Mouse (Mus musculus): ENCODE measurements around the gene Fam219a. TPM values are rescaled to one million over a fixed set of nuclear protein-coding genes. Genes with fewer than 3 reads are reported as not detected.

Gene Fam219a
- polyA plus RNA-seq, 1 experiment from 2014 or later = 3.2 TPM

- ATAC-seq = no peak
- 17% methylated on average over 8 of the region's 8 CpGs for WGBS
- no peak overlapping the region for H3K4me2 ChIP-seq (replicated peaks; ENCODE audit: low read depth)
- H3K4me1 ChIP-seq (replicated peaks; ENCODE audit: control insufficient read depth, insufficient read depth, low read length) = no peaks in the 10 kb centered on the region
- no peak overlapping the region for H3K9ac ChIP-seq (ENCODE audit: low read depth, low read length)
- no peak overlapping the region for H3K4me3 ChIP-seq (ENCODE audit: low read depth, low read length)
- H3K27ac ChIP-seq (ENCODE audit: low read depth, low read length) = no peak overlapping the region
- no peaks in the 10 kb centered on the region for H3K9me3 ChIP-seq (ENCODE audit: control insufficient read depth)
- H3K27me3 ChIP-seq (replicated peaks; ENCODE audit: control insufficient read depth, insufficient read depth, low read length) = no peaks in the 10 kb centered on the region
- no peaks in the 10 kb centered on the region for H3K36me3 ChIP-seq (ENCODE audit: control insufficient read depth, insufficient read depth)
- no peak for TF ChIP-seq CTCF (IDR thresholded peaks at IDR 0.05; ENCODE audit: low read depth)
These were observed 23.4 kb downstream of the Fam219a start for GRCm38 (mm10) chr4:41545985-41546384.

- H3K36me3 ChIP-seq (ENCODE audit: control insufficient read depth, insufficient read depth) = no peaks in the 10 kb centered on the region
- no peak overlapping the region for H3K9ac ChIP-seq (ENCODE audit: low read depth, low read length)
- 84% methylated on average over 8 of the region's 8 CpGs for WGBS
- TF ChIP-seq CTCF (IDR thresholded peaks at IDR 0.05; ENCODE audit: low read depth) = no peak
- no peak overlapping the region for H3K4me2 ChIP-seq (replicated peaks; ENCODE audit: low read depth)
- H3K9me3 ChIP-seq (ENCODE audit: control insufficient read depth) = no peaks in the 10 kb centered on the region
- H3K27ac ChIP-seq (ENCODE audit: low read depth, low read length) = no peak overlapping the region
- H3K4me1 ChIP-seq (replicated peaks; ENCODE audit: control insufficient read depth, insufficient read depth, low read length) = no peaks in the 10 kb centered on the region
- H3K4me3 ChIP-seq (ENCODE audit: low read depth, low read length) = no peak overlapping the region
- no peak for ATAC-seq
- H3K27me3 ChIP-seq (replicated peaks; ENCODE audit: control insufficient read depth, insufficient read depth, low read length) = no peaks in the 10 kb centered on the region
These were observed 27.2 kb downstream of the Fam219a start for GRCm38 (mm10) chr4:41542136-41542535.

GRCm38 (mm10) chr4:41534866-41535265 is 34.5 kb downstream of the Fam219a start:
- Histone ChIP-seq H3K4me3 (ENCODE audit: low read depth, low read length) (no peak overlapping the region), H3K9me3 (ENCODE audit: control insufficient read depth) (no peaks in the 10 kb centered on the region), H3K27ac (ENCODE audit: low read depth, low read length) (no peak overlapping the region), H3K36me3 (ENCODE audit: control insufficient read depth, insufficient read depth) (no peaks in the 10 kb centered on the region), H3K4me2 (replicated peaks; ENCODE audit: low read depth) (no peak overlapping the region), H3K9ac (ENCODE audit: low read depth, low read length) (no peak overlapping the region), H3K4me1 (replicated peaks; ENCODE audit: control insufficient read depth, insufficient read depth, low read length) (no peaks in the 10 kb centered on the region), H3K27me3 (replicated peaks; ENCODE audit: control insufficient read depth, insufficient read depth, low read length) (no peaks in the 10 kb centered on the region)
- WGBS = 61% methylated on average over 5 of the region's 5 CpGs
- no peak for TF ChIP-seq CTCF (IDR thresholded peaks at IDR 0.05; ENCODE audit: low read depth)
- ATAC-seq = no peak

GRCm38 (mm10) chr4:41532420-41532819 is 36.9 kb downstream of the Fam219a start:
- Histone ChIP-seq H3K4me3 (ENCODE audit: low read depth, low read length) (no peak overlapping the region), H3K27me3 (replicated peaks; ENCODE audit: control insufficient read depth, insufficient read depth, low read length) (no peaks in the 10 kb centered on the region), H3K36me3 (ENCODE audit: control insufficient read depth, insufficient read depth) (no peaks in the 10 kb centered on the region), H3K9me3 (ENCODE audit: control insufficient read depth) (no peaks in the 10 kb centered on the region), H3K4me1 (replicated peaks; ENCODE audit: control insufficient read depth, insufficient read depth, low read length) (no peaks in the 10 kb centered on the region), H3K27ac (ENCODE audit: low read depth, low read length) (no peak overlapping the region), H3K9ac (ENCODE audit: low read depth, low read length) (no peak overlapping the region), H3K4me2 (replicated peaks; ENCODE audit: low read depth) (no peak overlapping the region)
- WGBS = 25% methylated on average over 6 of the region's 6 CpGs
- TF ChIP-seq CTCF (IDR thresholded peaks at IDR 0.05; ENCODE audit: low read depth) = no peak
- ATAC-seq = no peak

- no peak for ATAC-seq
- WGBS = 44% methylated on average over 8 of the region's 8 CpGs
- no peaks in the 10 kb centered on the region for H3K4me1 ChIP-seq (replicated peaks; ENCODE audit: control insufficient read depth, insufficient read depth, low read length)
These were observed 41.3 kb downstream of the Fam219a start for GRCm38 (mm10) chr4:41527996-41528395.

DNA sequence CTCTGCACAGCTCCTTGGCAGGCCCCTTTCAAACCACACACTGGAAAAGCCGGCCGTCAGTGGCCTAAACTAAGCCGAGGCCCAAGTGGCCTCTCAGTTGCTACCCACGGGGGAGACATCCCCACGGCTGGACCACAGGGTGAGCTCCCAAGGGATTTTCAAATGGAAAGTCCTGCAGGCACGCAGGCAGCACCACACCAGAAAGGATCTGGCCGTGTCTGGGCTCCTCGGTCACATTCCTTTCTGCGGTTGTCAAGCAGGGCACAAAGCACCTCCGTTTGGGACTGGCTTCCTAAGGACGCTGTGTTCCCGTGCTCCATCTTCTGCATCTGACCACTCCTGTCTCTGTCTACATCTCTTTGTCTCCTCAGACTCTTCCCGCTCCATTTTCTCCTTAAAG is 42.3 kb downstream of the Fam219a start:
- WGBS = 52% methylated on average over 13 of the region's 13 CpGs
- Histone ChIP-seq H3K27ac (ENCODE audit: low read depth, low read length) (no peak overlapping the region), H3K4me1 (replicated peaks; ENCODE audit: control insufficient read depth, insufficient read depth, low read length) (no peaks in the 10 kb centered on the region), H3K27me3 (replicated peaks; ENCODE audit: control insufficient read depth, insufficient read depth, low read length) (no peaks in the 10 kb centered on the region), H3K9me3 (ENCODE audit: control insufficient read depth) (no peaks in the 10 kb centered on the region), H3K4me3 (ENCODE audit: low read depth, low read length) (no peak overlapping the region), H3K36me3 (ENCODE audit: control insufficient read depth, insufficient read depth) (no peaks in the 10 kb centered on the region), H3K4me2 (replicated peaks; ENCODE audit: low read depth) (no peak overlapping the region), H3K9ac (ENCODE audit: low read depth, low read length) (no peak overlapping the region)
- TF ChIP-seq CTCF (IDR thresholded peaks at IDR 0.05; ENCODE audit: low read depth) = no peak
- no peak for ATAC-seq

More at GRCm38 (mm10) chr4:41527996-41528395, 41.3 kb downstream of the Fam219a start:
- no peaks in the 10 kb centered on the region for H3K9me3 ChIP-seq (ENCODE audit: control insufficient read depth)
- no peak overlapping the region for H3K4me3 ChIP-seq (ENCODE audit: low read depth, low read length)
- no peaks in the 10 kb centered on the region for H3K36me3 ChIP-seq (ENCODE audit: control insufficient read depth, insufficient read depth)
- no peak overlapping the region for H3K27ac ChIP-seq (ENCODE audit: low read depth, low read length)
- H3K9ac ChIP-seq (ENCODE audit: low read depth, low read length) = no peak overlapping the region
- no peak overlapping the region for H3K4me2 ChIP-seq (replicated peaks; ENCODE audit: low read depth)
- no peak for TF ChIP-seq CTCF (IDR thresholded peaks at IDR 0.05; ENCODE audit: low read depth)
- H3K27me3 ChIP-seq (replicated peaks; ENCODE audit: control insufficient read depth, insufficient read depth, low read length) = no peaks in the 10 kb centered on the region

GRCm38 (mm10) chr4:41526553-41526952 is 42.8 kb downstream of the Fam219a start:
- WGBS = 67% methylated on average over 7 of the region's 7 CpGs
- TF ChIP-seq CTCF (IDR thresholded peaks at IDR 0.05; ENCODE audit: low read depth) = no peak
- H3K4me2 ChIP-seq (replicated peaks; ENCODE audit: low read depth) = no peak overlapping the region

More at GRCm38 (mm10) chr4:41526553-41526952, 42.8 kb downstream of the Fam219a start:
- H3K36me3 ChIP-seq (ENCODE audit: control insufficient read depth, insufficient read depth) = no peaks in the 10 kb centered on the region
- no peaks in the 10 kb centered on the region for H3K27me3 ChIP-seq (replicated peaks; ENCODE audit: control insufficient read depth, insufficient read depth, low read length)
- no peaks in the 10 kb centered on the region for H3K4me1 ChIP-seq (replicated peaks; ENCODE audit: control insufficient read depth, insufficient read depth, low read length)
- no peaks in the 10 kb centered on the region for H3K9me3 ChIP-seq (ENCODE audit: control insufficient read depth)
- H3K9ac ChIP-seq (ENCODE audit: low read depth, low read length) = no peak overlapping the region
- no peak for ATAC-seq
- no peak overlapping the region for H3K4me3 ChIP-seq (ENCODE audit: low read depth, low read length)
- no peak overlapping the region for H3K27ac ChIP-seq (ENCODE audit: low read depth, low read length)
